Mouse (Mus musculus) lung, embryonic 16.5 days (tissue): Measurements from ENCODE around the gene Vmn2r60. TPM values are rescaled to one million over a fixed set of nuclear protein-coding genes. Genes with fewer than 3 reads are reported as not detected.
"Not testable (repeated sequence)": the region's sequence is repeated elsewhere in the genome, so short reads cannot be mapped to it uniquely, and the experiment has no call there.

Experiments
- ATAC-seq: fragments of 200-750 bp; cut with Nextera tagmentation; 2 replicates; pipeline ENCODE4 v1.8.0; 2017; ENCODE audit warnings: low read depth, mild to moderate bottlenecking, moderate library complexity
- H3K27ac ChIP-seq: fragments of 300-500 bp; sonication (generic); 2 replicates; pipeline ENCODE4 v1.5.1; 2014; ENCODE audit warnings: mild to moderate bottlenecking, control low read depth, low read length
- H3K27me3 ChIP-seq: fragments of 300-500 bp; sonication (generic); 2 replicates; pipeline ENCODE4 v1.6.1; 2014; ENCODE audit warnings: low read depth, low read length, mixed read lengths; ENCODE audit not compliant: control insufficient read depth, insufficient read depth
- H3K36me3 ChIP-seq: fragments of 300-500 bp; sonication (generic); 2 replicates; pipeline ENCODE4 v1.6.1; 2014; ENCODE audit warnings: low read length; ENCODE audit not compliant: control insufficient read depth, insufficient read depth
- H3K4me1 ChIP-seq: fragments of 300-500 bp; sonication (generic); replicated peaks from 2 replicates; pipeline ENCODE4 v1.6.1; 2014; ENCODE audit warnings: low read length, mixed read lengths; ENCODE audit not compliant: control insufficient read depth, insufficient read depth
- H3K4me2 ChIP-seq: fragments of 300-500 bp; sonication (generic); 2 replicates; pipeline ENCODE4 v1.6.1; 2014; ENCODE audit warnings: low read depth, low read length, control low read depth
- H3K4me3 ChIP-seq: fragments of 300-500 bp; sonication (generic); 2 replicates; pipeline ENCODE4 v1.5.1; 2014; ENCODE audit warnings: mild to moderate bottlenecking, low read length, control low read depth
- H3K9ac ChIP-seq: fragments of 300-500 bp; sonication (generic); 2 replicates; pipeline ENCODE4 v1.6.1; 2014; ENCODE audit warnings: low read length, control low read depth
- H3K9me3 ChIP-seq: fragments of 300-500 bp; sonication (generic); 2 replicates; pipeline ENCODE4 v1.6.1; 2016; ENCODE audit warnings: low read length; ENCODE audit not compliant: control insufficient read depth
- WGBS: fragments of 180-500 bp; shearing (Covaris S2); extraction: QIAGEN DNeasy Blood & Tissue Kit; methylation state at CpG from one replicate; pipeline ENCODE4 v1.1.7; 2014; 5-methylcytosine and 5-hydroxymethylcytosine counted together
- polyA plus RNA-seq: library from polyadenylated mRNA; unstranded; fragments of >200 nt; fragmentation: Nextera tagmentation; extraction: Ambion mirVana; gene quantifications from 2 replicates; pipeline ENCODE4 v1.2.1, GENCODE M21; 2015

Gene Vmn2r60
- polyA plus RNA-seq: not detected in 2 replicates

- H3K27ac ChIP-seq: no peak within 1 kb of the TSS
- H3K9me3 ChIP-seq: peaks cover 2% of the 10 kb centered on the region; the same call in 1 of the 2 replicates
- ATAC-seq: no peak
- no peaks in the 10 kb centered on the region for H3K4me1 ChIP-seq
- no peaks in the 10 kb centered on the region for H3K27me3 ChIP-seq
- no peak within 1 kb of the TSS for H3K4me2 ChIP-seq
- no peaks in the 10 kb centered on the region for H3K36me3 ChIP-seq
- WGBS: 50% methylated on average over 2 of the region's 2 CpGs
- H3K4me3 ChIP-seq: no peak within 1 kb of the TSS
- no peak within 1 kb of the TSS for H3K9ac ChIP-seq
These were observed at the start of gene Vmn2r60 for GRCm38 (mm10) chr7:42107470-42107869. TSS of gene Vmn2r60 (plus strand) at chr7:42107770.

DNA sequence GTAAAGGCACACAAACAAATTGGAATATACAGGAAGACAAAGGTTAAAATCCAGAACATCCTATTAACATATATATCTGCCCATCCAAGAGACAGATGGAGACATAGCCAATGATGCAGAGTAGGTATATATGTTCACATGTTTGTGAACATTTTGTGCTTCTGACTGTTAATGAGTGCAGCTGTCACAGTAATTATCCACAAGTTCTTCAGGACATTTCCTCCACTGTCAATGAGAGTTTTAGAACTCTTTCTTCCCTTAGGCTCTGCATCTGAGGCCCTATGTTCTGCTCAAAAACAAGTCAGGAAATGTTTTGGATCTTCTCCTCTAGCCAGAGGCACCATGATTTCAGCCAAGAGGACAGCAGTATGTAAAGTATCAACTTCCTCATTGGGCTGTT lies 48.6 kb upstream of the Vmn2r60 start, which contains the start of gene Vmn2r59:
Gene Vmn2r59, minus strand, starts transcription at position 101 of the 400 bp plus-strand sequence.
- Histone ChIP-seq H3K27ac (no peak within 1 kb of the TSS), H3K36me3 (no peaks in the 10 kb centered on the region), H3K27me3 (no peaks in the 10 kb centered on the region), H3K4me3 (no peak within 1 kb of the TSS), H3K4me1 (no peaks in the 10 kb centered on the region), H3K9me3 (no peaks in the 10 kb centered on the region), H3K9ac (no peak within 1 kb of the TSS), H3K4me2 (no peak within 1 kb of the TSS)
- no peak for ATAC-seq

DNA sequence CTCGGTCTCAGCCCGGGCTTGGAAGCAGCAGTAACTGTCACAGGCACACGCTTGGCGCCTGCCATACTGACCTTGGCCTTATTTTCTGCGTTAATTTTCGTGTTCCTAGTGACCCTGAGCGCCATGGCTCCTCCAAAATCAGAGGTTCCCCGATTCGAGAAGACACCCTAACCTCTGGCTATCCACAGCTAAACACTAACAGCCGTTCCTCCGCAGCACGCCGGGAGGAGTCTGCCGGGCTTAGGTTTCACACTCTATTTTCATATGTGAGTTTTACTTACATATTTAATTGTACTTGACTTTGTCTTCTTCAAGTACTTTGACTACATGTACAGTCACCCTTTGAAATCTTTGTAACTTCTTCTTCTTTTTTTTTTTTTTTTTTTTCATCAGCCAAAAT lies 509 bp upstream of the Vmn2r60 start:
- H3K9me3 ChIP-seq, H3K27ac ChIP-seq, H3K36me3 ChIP-seq, H3K9ac ChIP-seq, H3K27me3 ChIP-seq, H3K4me1 ChIP-seq, H3K4me3 ChIP-seq, H3K4me2 ChIP-seq, ATAC-seq: not testable (repeated sequence)
- 74% methylated on average over 13 of the region's 14 CpGs for WGBS

Other genes starting within 250 kb of the Vmn2r60 start
- gene Vmn2r58, start 235.1 kb upstream of the Vmn2r60 start, polyA plus RNA-seq: not detected in 2 replicates
- gene Vmn2r59, start 48.7 kb upstream of the Vmn2r60 start, polyA plus RNA-seq: not detected in 2 replicates
- gene Vmn2r61, start 152.3 kb downstream of the Vmn2r60 start, polyA plus RNA-seq: not detected in 2 replicates